Mouse (Mus musculus): ENCODE data around the gene Osbpl11. TPM values are rescaled to one million over a fixed set of nuclear protein-coding genes. Genes with fewer than 3 reads are reported as not detected.
"Not testable (repeated sequence)": the region's sequence is repeated elsewhere in the genome, so short reads cannot be mapped to it uniquely, and the experiment has no call there.

The Osbpl11 gene
- polyA plus RNA-seq, 1 experiment from 2014 or later = 20.3 TPM

DNA sequence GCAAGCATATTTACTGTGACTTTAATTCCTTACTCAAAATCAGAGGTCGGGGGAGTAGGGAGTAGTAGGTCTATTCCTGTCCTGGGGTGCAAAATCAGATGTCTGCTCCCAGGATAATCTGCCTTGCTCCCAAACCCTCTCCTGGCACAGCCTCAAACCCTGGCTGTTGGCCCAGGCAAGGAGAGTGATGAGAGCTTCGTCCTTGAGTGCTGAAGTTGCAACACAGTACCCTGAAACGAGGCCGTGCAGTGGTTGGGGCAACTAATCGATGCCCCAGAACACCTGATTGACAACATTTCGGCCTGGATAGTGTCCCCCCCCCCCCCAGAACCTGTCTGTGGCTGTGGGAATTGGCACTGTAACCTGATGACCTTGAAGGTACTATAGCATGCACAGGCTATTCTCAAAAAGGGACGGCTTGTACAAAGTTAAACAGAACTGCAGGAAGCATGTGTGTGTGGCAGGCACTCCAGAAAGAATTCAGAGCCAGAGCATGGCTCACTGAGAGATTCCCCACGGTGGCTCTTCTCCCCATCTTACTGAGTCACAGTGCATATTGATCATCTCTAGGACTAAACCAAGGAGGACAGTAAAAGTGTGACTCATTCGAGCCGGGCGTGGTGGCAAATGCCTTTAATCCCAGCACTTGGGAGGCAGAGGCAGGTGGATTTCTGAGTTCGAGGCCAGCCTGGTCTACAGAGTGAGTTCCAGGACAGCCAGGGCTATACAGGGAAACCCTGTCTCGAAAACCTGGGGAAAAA is 21.4 kb upstream of the Osbpl11 start:
- no peak overlapping the region for H3K9ac ChIP-seq (replicated peaks)
- 76% methylated on average over 13 of the region's 13 CpGs for WGBS
- no peak for ATAC-seq (replicated peaks)

DNA sequence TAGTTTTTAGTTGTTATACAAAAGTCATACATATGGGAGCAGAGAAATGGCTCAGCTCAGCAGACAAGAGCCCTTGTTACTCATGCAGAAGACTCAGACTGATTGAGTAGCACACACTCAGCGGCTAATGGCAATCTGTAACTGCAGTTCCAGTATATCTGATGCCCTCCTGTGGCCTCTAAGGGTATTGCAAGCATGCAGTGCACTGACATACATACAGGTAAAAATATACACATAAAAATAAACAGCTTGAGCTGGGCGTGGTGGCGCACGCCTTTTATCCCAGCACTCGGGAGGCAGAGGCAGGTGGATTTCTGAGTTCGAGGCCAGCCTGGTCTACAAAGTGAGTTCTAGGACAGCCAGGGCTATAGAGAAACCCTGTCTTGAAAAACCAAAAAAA is 18.6 kb upstream of the Osbpl11 start:
- H3K9ac ChIP-seq (replicated peaks); H3K4me3 ChIP-seq; H3K4me2 ChIP-seq (replicated peaks); H3K27ac ChIP-seq (replicated peaks); H3K4me1 ChIP-seq; H3K27me3 ChIP-seq; H3K36me3 ChIP-seq; ATAC-seq (replicated peaks); H3K9me3 ChIP-seq: not testable (repeated sequence)
- WGBS = 71% methylated on average over 6 of the region's 6 CpGs

More for the DNA sequence above, 21.4 kb upstream of the Osbpl11 start:
- Histone ChIP-seq H3K27ac (replicated peaks) (no peak overlapping the region), H3K9me3 (no peaks in the 10 kb centered on the region), H3K27me3 (no peaks in the 10 kb centered on the region), H3K4me1 (no peaks in the 10 kb centered on the region), H3K4me2 (replicated peaks) (no peak overlapping the region), H3K4me3 (no peak overlapping the region), H3K36me3 (no peaks in the 10 kb centered on the region)

DNA sequence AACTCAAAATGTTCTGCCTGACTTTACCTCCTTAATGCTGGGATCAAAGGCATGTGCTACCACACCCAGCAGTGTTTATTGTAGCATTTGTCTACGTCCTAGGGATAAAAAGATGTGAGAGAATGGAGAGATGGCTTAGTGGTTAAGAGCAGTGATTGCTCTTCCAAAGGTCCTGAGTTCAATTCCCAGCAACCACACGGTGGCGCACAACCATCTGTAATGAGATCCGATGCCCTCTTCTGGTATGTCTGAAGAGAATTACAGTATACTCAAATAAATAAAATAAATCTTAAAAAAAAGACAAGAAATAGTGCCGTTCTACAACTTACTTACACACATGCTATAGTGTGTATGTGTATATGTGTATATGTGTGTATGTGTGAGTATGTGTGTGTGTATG is 17.3 kb upstream of the Osbpl11 start:
- no peaks in the 10 kb centered on the region for H3K36me3 ChIP-seq
- WGBS = 47% methylated on average over 5 of the region's 5 CpGs
- H3K4me2 ChIP-seq (replicated peaks) = no peak overlapping the region
- ATAC-seq (replicated peaks) = no peak
- no peaks in the 10 kb centered on the region for H3K4me1 ChIP-seq
- H3K27me3 ChIP-seq = no peaks in the 10 kb centered on the region
- H3K9ac ChIP-seq (replicated peaks) = no peak overlapping the region
- no peak overlapping the region for H3K4me3 ChIP-seq
- H3K27ac ChIP-seq (replicated peaks) = no peak overlapping the region
- no peaks in the 10 kb centered on the region for H3K9me3 ChIP-seq

DNA sequence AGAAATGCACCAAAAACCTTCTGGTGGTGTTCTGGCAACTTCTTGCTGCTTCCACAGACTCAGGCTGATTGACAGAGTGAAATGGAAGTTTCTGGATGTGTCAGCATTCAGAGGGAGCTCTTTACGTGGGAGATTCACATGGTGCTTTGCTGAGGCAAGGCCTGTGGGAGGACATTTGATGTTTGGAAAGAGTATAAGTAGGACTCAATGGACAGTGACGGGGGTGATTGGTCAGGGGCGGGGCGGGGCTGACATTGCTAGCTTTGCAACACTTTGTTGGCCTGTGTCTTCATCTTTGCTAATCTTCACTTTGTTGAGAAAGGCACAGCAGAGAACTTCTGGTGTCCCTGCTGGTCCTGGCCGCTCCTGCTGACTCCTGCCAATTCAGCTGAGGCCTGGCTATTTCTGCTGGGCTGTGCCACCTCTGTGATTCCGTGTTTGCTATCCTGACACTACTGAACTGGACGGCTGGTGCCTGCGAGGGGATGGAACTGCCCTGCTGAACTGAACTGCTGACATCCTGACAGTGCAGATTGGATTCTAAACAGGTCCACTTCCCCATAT is 15.3 kb upstream of the Osbpl11 start:
- Histone ChIP-seq H3K4me3 (no peak overlapping the region), H3K4me2 (replicated peaks) (no peak overlapping the region), H3K27me3 (no peaks in the 10 kb centered on the region), H3K4me1 (no peaks in the 10 kb centered on the region), H3K9me3 (no peaks in the 10 kb centered on the region), H3K9ac (replicated peaks) (no peak overlapping the region), H3K27ac (replicated peaks) (no peak overlapping the region), H3K36me3 (no peaks in the 10 kb centered on the region)
- ATAC-seq (replicated peaks) = no peak
- 73% methylated on average over 8 of the region's 8 CpGs for WGBS

DNA sequence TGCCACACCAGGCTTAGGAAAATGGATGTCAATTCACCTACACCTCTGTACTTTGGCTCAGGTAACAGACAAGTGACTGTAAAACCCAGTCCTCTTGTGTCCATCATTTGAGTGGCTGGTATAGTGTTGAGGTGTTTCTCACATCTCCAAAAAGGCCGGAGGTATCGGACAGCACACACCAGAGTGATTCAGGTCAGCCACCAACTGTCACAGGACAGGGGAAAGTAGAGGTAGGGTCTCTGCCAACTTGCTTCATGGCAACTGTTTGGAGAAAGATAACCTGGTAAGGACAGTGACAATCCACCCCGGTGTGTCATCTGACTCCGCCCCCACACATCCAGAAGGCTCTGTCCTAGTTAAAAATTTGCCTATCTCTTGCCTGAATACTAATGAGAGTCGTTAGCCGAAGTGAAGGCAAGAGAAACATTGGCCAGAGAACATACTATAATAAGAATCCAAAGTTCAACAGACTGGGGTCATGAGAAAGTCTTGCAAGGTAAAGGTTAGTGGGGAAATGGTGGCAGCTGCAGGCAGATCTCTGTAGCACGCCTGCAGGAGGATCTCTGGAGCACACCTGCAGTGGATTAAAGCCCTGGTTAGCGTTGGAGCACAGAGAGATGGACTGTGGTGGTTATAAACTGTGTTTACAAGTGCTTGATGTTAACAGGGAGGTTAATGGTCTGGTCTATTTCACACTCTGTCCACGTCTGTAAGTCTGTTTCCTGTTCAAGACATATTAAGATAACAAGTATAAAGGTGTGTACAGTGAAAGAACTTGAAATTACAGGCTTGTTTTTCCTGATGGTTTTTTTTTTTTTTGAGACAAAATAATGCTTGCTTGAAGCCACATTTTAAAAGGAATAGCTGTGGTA is 13.9 kb upstream of the Osbpl11 start:
- no peaks in the 10 kb centered on the region for H3K9me3 ChIP-seq
- H3K4me3 ChIP-seq = no peak overlapping the region
- WGBS = 71% methylated on average over 9 of the region's 9 CpGs
- no peaks in the 10 kb centered on the region for H3K36me3 ChIP-seq
- no peaks in the 10 kb centered on the region for H3K4me1 ChIP-seq
- H3K4me2 ChIP-seq (replicated peaks) = no peak overlapping the region
- H3K27me3 ChIP-seq = no peaks in the 10 kb centered on the region
- H3K27ac ChIP-seq (replicated peaks) = no peak overlapping the region
- ATAC-seq (replicated peaks) = no peak
- no peak overlapping the region for H3K9ac ChIP-seq (replicated peaks)

DNA sequence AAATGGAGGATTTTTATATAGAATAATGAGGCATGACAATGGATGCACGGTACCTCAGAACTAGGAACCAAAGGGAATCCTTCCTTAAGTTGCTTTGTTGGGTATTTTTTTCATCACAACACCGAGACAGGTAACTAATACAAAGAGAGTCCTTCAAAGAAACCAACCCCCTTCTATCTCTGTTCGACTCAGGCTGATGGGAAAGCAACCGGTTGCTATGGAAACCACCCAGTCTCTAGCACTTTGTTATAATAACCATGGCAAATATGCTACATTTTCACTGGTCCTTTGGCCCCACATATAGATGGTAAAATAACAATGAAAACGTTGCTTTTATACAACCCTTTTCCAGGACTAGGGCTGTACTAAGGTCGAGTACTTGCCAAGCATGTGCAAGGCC is 13.1 kb upstream of the Osbpl11 start:
- H3K27ac ChIP-seq (replicated peaks) = no peak overlapping the region
- 67% methylated on average over 6 of the region's 6 CpGs for WGBS
- 0 out of 2 replicates have a peak, but pooled peaks have one; percentile 26 for ATAC-seq (replicated peaks)
- no peaks in the 10 kb centered on the region for H3K27me3 ChIP-seq
- H3K9me3 ChIP-seq = no peaks in the 10 kb centered on the region
- no peak overlapping the region for H3K4me2 ChIP-seq (replicated peaks)
- H3K4me1 ChIP-seq = no peaks in the 10 kb centered on the region
- no peaks in the 10 kb centered on the region for H3K36me3 ChIP-seq
- no peak overlapping the region for H3K9ac ChIP-seq (replicated peaks)
- no peak overlapping the region for H3K4me3 ChIP-seq

DNA sequence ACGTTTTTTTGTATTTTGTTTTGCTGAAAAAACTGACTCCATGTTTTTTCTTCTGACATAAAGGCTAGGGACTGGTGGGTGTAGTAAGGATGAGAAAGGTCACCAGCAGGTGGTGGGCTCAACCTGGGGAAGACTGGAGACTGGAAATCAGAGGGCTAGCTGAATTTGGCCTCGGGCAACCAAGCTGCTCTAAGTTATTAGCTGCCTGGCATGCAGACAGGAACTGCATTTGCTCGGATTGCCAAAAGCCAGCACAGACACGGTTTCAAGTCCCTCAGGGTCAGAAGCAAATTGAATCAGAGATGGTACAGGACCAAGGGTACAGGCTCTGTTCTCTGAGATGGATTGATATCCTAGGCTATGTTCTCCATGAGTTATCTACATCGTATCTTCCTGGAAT is 11.7 kb upstream of the Osbpl11 start:
- Histone ChIP-seq H3K27ac (replicated peaks) (no peak overlapping the region), H3K4me3 (no peak overlapping the region), H3K27me3 (no peaks in the 10 kb centered on the region), H3K9me3 (no peaks in the 10 kb centered on the region), H3K4me2 (replicated peaks) (no peak overlapping the region), H3K4me1 (peaks cover 1% of the 10 kb centered on the region; the same call in 1 of the 2 replicates), H3K36me3 (no peaks in the 10 kb centered on the region), H3K9ac (replicated peaks) (no peak overlapping the region)
- WGBS = 79% methylated on average over 5 of the region's 5 CpGs
- ATAC-seq (replicated peaks) = no peak

DNA sequence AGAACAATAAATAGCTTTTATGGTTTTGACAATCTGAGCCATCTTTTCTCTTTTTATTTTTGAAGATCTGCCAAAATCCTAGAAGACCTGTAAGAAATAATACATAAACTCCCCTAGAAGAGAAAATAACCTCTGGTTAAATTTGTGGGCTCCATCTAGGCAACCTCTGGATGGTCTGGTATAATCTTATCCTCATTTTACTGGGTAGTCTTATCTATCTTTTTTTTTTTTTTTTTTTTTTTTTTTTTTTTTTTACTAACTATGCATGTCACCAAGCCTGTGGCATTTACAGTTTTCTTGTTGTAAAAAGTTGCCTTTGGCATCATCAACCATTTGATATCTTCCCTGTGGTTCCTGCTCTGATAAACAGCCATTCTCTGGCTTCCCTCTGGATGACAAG is 10.2 kb upstream of the Osbpl11 start:
- Histone ChIP-seq H3K4me1 (peaks cover 8% of the 10 kb centered on the region; the same call in 1 of the 2 replicates), H3K27me3 (no peaks in the 10 kb centered on the region), H3K4me3 (no peak overlapping the region), H3K4me2 (replicated peaks) (no peak overlapping the region), H3K9me3 (no peaks in the 10 kb centered on the region), H3K36me3 (no peaks in the 10 kb centered on the region), H3K27ac (replicated peaks) (no peak overlapping the region), H3K9ac (replicated peaks) (no peak overlapping the region)
- no peak for ATAC-seq (replicated peaks)

DNA sequence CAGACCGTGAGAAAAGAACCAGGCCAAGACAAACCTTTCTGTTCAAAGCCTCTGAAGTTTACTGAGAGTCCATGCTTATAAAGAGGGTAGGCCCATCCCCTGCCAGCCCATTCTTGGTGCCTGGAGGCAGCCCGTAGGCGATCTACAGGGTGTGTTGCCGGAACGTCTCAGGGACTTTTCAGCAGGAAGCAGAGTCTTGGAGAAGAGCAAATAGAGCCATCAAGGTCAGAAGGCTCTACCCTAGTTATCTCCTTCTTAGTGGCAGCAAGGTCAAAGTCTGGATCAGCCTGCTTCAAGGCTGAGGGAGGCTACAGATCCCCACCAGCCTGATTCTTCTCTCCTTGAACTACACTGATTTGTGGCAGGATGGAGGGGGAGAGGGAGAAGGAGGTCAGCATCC is 8.0 kb upstream of the Osbpl11 start:
- not testable (repeated sequence) for H3K4me3 ChIP-seq; H3K27me3 ChIP-seq; H3K4me2 ChIP-seq (replicated peaks); ATAC-seq (replicated peaks); H3K9me3 ChIP-seq; H3K27ac ChIP-seq (replicated peaks); H3K4me1 ChIP-seq; H3K9ac ChIP-seq (replicated peaks); H3K36me3 ChIP-seq
- WGBS = 91% methylated on average over 5 of the region's 5 CpGs

DNA sequence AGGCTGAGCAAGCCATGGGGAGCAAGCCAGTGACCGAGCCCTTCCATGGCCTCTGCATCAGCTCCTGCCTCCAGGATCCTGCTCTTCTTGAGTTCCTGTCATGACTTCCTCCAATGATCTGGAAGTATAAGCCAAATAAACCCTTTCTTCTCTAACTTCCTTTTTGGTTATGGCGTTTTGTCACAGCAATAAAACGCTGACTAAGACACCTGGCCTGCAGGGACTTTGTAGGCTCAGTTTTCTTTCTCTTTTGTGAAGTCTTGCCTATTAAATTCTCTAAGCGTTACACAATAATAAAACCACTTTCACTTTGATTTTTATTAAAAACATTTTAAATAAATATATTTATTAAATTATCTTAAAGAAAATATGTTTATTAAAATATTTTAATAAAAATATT is 7.1 kb upstream of the Osbpl11 start:
- H3K27me3 ChIP-seq = no peaks in the 10 kb centered on the region
- H3K9me3 ChIP-seq = no peaks in the 10 kb centered on the region
- peaks cover 8% of the 10 kb centered on the region; the same call in 1 of the 2 replicates for H3K4me1 ChIP-seq
- no peak overlapping the region for H3K9ac ChIP-seq (replicated peaks)
- no peak overlapping the region for H3K4me3 ChIP-seq
- H3K36me3 ChIP-seq = no peaks in the 10 kb centered on the region
- no peak overlapping the region for H3K27ac ChIP-seq (replicated peaks)
- WGBS = 91% methylated on average over 4 of the region's 4 CpGs
- no peak for ATAC-seq (replicated peaks)
- H3K4me2 ChIP-seq (replicated peaks) = no peak overlapping the region

DNA sequence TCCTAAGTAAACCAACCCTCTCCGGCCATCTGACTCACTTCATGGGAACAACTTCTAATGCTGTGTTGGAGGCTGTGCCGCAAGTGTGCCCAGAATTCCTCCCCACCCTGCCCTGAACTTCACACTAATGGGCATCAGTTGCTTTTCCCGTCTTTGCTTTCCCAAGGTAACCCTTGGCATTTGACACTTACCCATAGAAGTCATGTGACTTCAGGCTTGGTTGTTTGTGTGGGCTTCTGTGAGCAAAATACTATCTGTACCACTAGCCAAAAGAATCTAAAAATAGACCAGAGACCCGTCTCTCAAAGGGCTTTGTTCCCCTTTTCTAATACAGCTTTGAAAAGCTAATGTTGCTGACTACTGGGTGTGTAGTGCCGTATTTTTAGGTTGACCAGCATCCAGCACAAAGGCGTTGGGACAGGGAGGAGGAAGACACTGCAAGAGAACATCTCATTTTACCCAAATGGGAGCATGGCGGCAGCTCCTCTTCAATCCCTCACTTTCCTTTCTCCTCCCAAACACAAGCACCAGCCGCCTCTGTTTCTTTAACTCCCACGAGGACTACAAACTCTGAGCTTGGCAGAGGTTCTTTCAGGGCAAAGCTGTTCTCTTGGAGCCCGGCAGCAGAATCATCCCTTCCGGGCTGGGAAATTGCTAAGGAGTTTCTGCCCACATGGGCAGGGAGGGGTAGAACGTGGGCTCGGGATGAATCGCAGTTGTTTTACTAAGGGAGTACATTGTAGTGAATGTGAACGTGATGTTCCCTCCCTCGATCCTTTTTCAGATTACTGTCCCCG is 6.4 kb upstream of the Osbpl11 start:
- no peak for ATAC-seq (replicated peaks)
- WGBS = 58% methylated on average over 17 of the region's 17 CpGs

More for the DNA sequence above, 6.4 kb upstream of the Osbpl11 start:
- H3K36me3 ChIP-seq = no peaks in the 10 kb centered on the region
- no peaks in the 10 kb centered on the region for H3K27me3 ChIP-seq
- 0 out of 2 replicates have a peak overlapping the region, but pooled peaks have one; percentile 12 for H3K27ac ChIP-seq (replicated peaks)
- 0 out of 2 replicates have a peak overlapping the region, but pooled peaks have one; percentile 3 for H3K4me2 ChIP-seq (replicated peaks)
- H3K9ac ChIP-seq (replicated peaks) = no peak overlapping the region
- H3K4me1 ChIP-seq = peaks cover 8% of the 10 kb centered on the region; the same call in 1 of the 2 replicates
- no peaks in the 10 kb centered on the region for H3K9me3 ChIP-seq
- H3K4me3 ChIP-seq = no peak overlapping the region

All from forebrain, embryonic 15.5 days (tissue).